In genomic region chr3:58413671-58414070, GRCm38 (mm10) we compare ENCODE assay signal across 8 mouse cellular contexts. TPM values are rescaled to one million over a fixed set of nuclear protein-coding genes. Genes with fewer than 3 reads are reported as not detected.
DNase-seq lines count a peak whose midpoint lies in the region; ATAC-seq lines count a peak whose summit lies in the region.

No protein-coding gene starts in this region.

- WGBS in forebrain, embryonic 11.5 days: 50% methylated on average over 5 of the region's 5 CpGs
- WGBS in liver, embryonic 13.5 days (ENCODE audit: insufficient replicate concordance): 28% methylated on average over 5 of the region's 5 CpGs

- H3K27ac ChIP-seq in forebrain, embryonic 11.5 days (ENCODE audit: low read depth, low read length): no peak overlapping the region
- H3K27ac ChIP-seq in liver, embryonic 13.5 days: peak overlapping the region; percentile 98

- no peak overlapping the region; the same call in 1 of the 2 replicates for H3K9ac ChIP-seq in forebrain, embryonic 11.5 days (ENCODE audit: low read length)
- H3K9ac ChIP-seq in liver, embryonic 13.5 days: peak overlapping the region; percentile 99

- peak; percentile 78 for DNase-seq in heart, adult 11 months
- no peak for DNase-seq in heart, adult 8-10 months (ENCODE audit: low spot score)
- peak; percentile 82 for DNase-seq in 416B (ENCODE audit: low read depth)
- no peak for DNase-seq in forebrain, embryonic 11.5 days (ENCODE audit: low spot score)
- DNase-seq in liver, embryonic 13.5 days: no peak
- no peak for DNase-seq in urinary bladder, postnatal 10 days (ENCODE audit: low spot score)
- no peak for DNase-seq in yolk sac, embryonic 10.5 days (ENCODE audit: low spot score)
- DNase-seq in left cerebral cortex, adult 9 months (ENCODE audit: low spot score in 2 of 2): no peak

- H3K4me1 ChIP-seq in forebrain, embryonic 11.5 days (replicated peaks; ENCODE audit: control insufficient read depth, insufficient read depth, low read length): no peaks in the 10 kb centered on the region
- peaks cover 10% of the 10 kb centered on the region for H3K4me1 ChIP-seq in liver, embryonic 13.5 days (replicated peaks)

- H3K9me3 ChIP-seq in forebrain, embryonic 11.5 days (ENCODE audit: control insufficient read depth, low read length): no peaks in the 10 kb centered on the region
- H3K9me3 ChIP-seq in liver, embryonic 13.5 days (replicated peaks): no peaks in the 10 kb centered on the region

- no peaks in the 10 kb centered on the region for H3K27me3 ChIP-seq in forebrain, embryonic 11.5 days (ENCODE audit: control insufficient read depth, insufficient read depth, low read length)
- H3K27me3 ChIP-seq in liver, embryonic 13.5 days: no peaks in the 10 kb centered on the region

- no peaks in the 10 kb centered on the region for H3K36me3 ChIP-seq in forebrain, embryonic 11.5 days (ENCODE audit: control insufficient read depth, insufficient read depth, low read length)
- no peaks in the 10 kb centered on the region; the same call in 1 of the 2 replicates for H3K36me3 ChIP-seq in liver, embryonic 13.5 days

- peak overlapping the region; percentile 96 for H3K4me3 ChIP-seq in forebrain, embryonic 11.5 days (ENCODE audit: low read depth, low read length)
- peak overlapping the region; percentile 99 for H3K4me3 ChIP-seq in liver, embryonic 13.5 days (replicated peaks)

- H3K4me2 ChIP-seq in forebrain, embryonic 11.5 days (ENCODE audit: low read depth, low read length, severe bottlenecking): peak overlapping the region; percentile 52
- H3K4me2 ChIP-seq in liver, embryonic 13.5 days: peak overlapping the region; percentile 96

- ATAC-seq in forebrain, embryonic 11.5 days (replicated peaks; ENCODE audit: low FRiP score): no peak
- no peak for ATAC-seq in liver, embryonic 13.5 days (ENCODE audit: low read depth)

RNA-seq across cellular contexts. Expression of gene Tsc22d2, which starts 0.8 kb away (rescaled TPM):
- total RNA-seq in heart, adult 8-10 months (2022): 10 to 100 TPM; 18.5 to 26.6 (median 22.1) TPM
- 12.5 and 17.4 TPM in 2 replicates for polyA plus RNA-seq in forebrain, embryonic 11.5 days (2014; fragmentation: Nextera tagmentation; extraction: Ambion mirVana)
- polyA plus RNA-seq in liver, embryonic 13.5 days (2015; fragmentation: Nextera tagmentation; extraction: Ambion mirVana): 5.0 and 6.0 TPM in 2 replicates

Comparison
In these comparisons a context has a peak if more than half of its experiments do, and no peak if none do; other contexts are left out.
1. DNase-seq: peak in heart, adult 11 months (single experiment) and 416B (single experiment); none in heart, adult 8-10 months (single experiment), forebrain, embryonic 11.5 days (single experiment), liver, embryonic 13.5 days (single experiment), urinary bladder, postnatal 10 days (single experiment), yolk sac, embryonic 10.5 days (single experiment) and left cerebral cortex, adult 9 months (0 of 2).